Mouse (Mus musculus) embryonic facial prominence, embryonic 11.5 days (tissue): ENCODE results near the gene Mtif3. TPM values are rescaled to one million over a fixed set of nuclear protein-coding genes. Genes with fewer than 3 reads are reported as not detected.

Experiments used
- ATAC-seq: fragments of 200-750 bp; cut with Nextera tagmentation; replicated peaks from 2 replicates; pipeline ENCODE4 v1.8.0; 2017; ENCODE audit warnings: low read depth; ENCODE audit not compliant: insufficient number of reproducible peaks, low FRiP score, low TSS enrichment
- DNase-seq: peaks from one replicate; pipeline ENCODE4 v3.0.0-alpha.2; 2015; ENCODE audit warnings: low spot score
- H3K27ac ChIP-seq: fragments of 300-500 bp; sonication (generic); replicated peaks from 2 replicates; pipeline ENCODE4 v1.5.1; 2014; ENCODE audit warnings: mild to moderate bottlenecking, low read depth, low read length, control low read depth
- H3K27me3 ChIP-seq: fragments of 300-500 bp; sonication (generic); 2 replicates; pipeline ENCODE4 v1.6.1; 2014; ENCODE audit warnings: mild to moderate bottlenecking, low read length, moderate library complexity, mixed read lengths; ENCODE audit not compliant: control insufficient read depth, insufficient read depth
- H3K36me3 ChIP-seq: fragments of 300-500 bp; sonication (generic); replicated peaks from 2 replicates; pipeline ENCODE4 v1.6.1; 2014; ENCODE audit warnings: low read depth, mild to moderate bottlenecking, low read length, moderate library complexity, mixed read lengths; ENCODE audit not compliant: control insufficient read depth, insufficient read depth
- H3K4me1 ChIP-seq: fragments of 300-500 bp; sonication (generic); 2 replicates; pipeline ENCODE4 v1.6.1; 2014; ENCODE audit warnings: low read length, mixed read lengths; ENCODE audit not compliant: control insufficient read depth, insufficient read depth
- H3K4me2 ChIP-seq: fragments of 300-500 bp; sonication (generic); 2 replicates; pipeline ENCODE4 v1.6.1; 2014; ENCODE audit warnings: low read depth, mild to moderate bottlenecking, control low read depth, low read length, moderate library complexity
- H3K4me3 ChIP-seq: fragments of 300-500 bp; sonication (generic); 2 replicates; pipeline ENCODE4 v1.5.1; 2014; ENCODE audit warnings: low read depth, low read length, control low read depth
- H3K9ac ChIP-seq: fragments of 300-500 bp; sonication (generic); replicated peaks from 2 replicates; pipeline ENCODE4 v1.6.1; 2014; ENCODE audit warnings: mild to moderate bottlenecking, control low read depth, low read length
- H3K9me3 ChIP-seq: fragments of 300-500 bp; sonication (generic); replicated peaks from 2 replicates; pipeline ENCODE4 v1.6.1; 2016; ENCODE audit warnings: mild to moderate bottlenecking, low read length, inconsistent platforms, mixed read lengths; ENCODE audit not compliant: control insufficient read depth
- WGBS: fragments of 180-500 bp; shearing (Covaris S2); extraction: QIAGEN DNeasy Blood & Tissue Kit; methylation state at CpG from one replicate; pipeline ENCODE4 v1.1.7; 2014; 5-methylcytosine and 5-hydroxymethylcytosine counted together
- polyA plus RNA-seq: library from polyadenylated mRNA; unstranded; fragments of >200 nt; fragmentation: Nextera tagmentation; extraction: Ambion mirVana; gene quantifications from 2 replicates; pipeline ENCODE4 v1.2.1, GENCODE M21; 2014

Mtif3 gene
- polyA plus RNA-seq, 1 experiment from 2014 or later: 28.5 TPM

DNA sequence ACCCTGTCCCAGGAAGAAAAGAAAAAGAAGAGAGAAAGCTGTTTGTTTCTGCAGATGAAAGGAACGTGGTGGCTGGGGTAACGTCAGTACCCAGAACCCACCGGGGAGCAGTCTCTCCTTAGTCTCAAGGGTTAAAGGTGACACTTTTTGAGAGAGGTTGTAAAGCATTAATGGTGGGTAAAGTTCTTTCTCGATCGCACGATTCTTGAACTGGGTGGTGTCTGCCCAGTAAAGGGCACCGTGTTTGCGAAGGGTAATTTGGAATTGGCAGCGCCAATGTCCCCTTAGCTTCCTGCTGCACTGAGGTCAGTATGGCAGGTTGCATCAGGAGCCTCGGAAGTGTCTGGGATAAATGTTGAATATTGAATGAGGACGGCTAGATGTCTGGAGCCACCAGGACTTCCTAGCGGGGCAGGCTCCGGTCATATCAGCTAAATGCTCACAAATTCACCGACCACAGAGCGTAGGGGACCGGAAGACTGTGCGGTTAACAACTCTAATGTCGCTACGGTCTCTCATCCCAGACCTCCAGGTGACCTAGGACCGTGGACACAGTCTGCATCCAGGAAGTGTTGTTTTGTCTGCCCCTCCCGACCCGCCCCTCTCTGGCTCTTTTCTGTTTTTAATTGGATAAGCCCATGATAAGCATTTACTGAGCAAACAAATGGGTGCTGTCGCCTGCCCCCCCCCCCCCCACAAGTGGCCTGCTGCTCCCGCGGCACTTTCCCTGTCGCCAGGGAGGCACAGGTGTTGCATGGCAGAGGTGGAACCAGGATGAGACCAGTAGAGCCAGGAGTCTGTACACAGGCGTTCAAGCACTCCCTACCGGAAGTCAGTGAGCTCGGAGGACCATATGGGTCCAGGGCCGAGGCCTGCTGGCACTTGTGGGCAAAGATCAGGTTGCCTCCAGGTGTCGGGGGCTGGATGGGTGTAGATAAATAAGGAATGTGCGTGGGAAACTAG is 25.8 kb downstream of the Mtif3 start:
- no peak overlapping the region for H3K4me2 ChIP-seq
- no peaks in the 10 kb centered on the region for H3K27me3 ChIP-seq
- no peak overlapping the region for H3K4me3 ChIP-seq
- DNase-seq: no peak
- H3K9ac ChIP-seq: no peak overlapping the region
- ATAC-seq: no peak
- H3K36me3 ChIP-seq: no peaks in the 10 kb centered on the region
- no peak overlapping the region for H3K27ac ChIP-seq
- WGBS: 86% methylated on average over 32 of the region's 32 CpGs
- H3K4me1 ChIP-seq: no peaks in the 10 kb centered on the region
- H3K9me3 ChIP-seq: no peaks in the 10 kb centered on the region

DNA sequence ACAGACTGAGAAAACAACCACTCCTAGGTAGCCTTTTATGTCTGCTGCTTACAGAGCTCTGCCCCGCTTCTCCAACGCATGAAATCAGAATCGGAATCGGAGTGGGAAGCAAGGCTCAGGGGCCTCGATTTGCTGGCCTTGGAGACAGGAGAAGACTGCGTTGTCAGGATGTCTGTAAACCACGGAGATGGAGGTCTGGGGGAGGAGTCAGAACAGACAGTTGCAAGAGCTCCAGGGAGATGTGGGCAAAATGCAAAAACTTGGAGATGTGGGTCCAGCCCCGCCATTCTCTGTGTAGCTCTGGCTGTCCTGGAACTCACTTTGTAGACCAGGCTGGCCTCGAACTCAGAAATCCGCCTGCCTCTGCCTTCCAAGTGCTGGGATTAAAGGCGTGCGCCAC is 30.1 kb downstream of the Mtif3 start:
- H3K4me3 ChIP-seq: no peak overlapping the region
- WGBS: 84% methylated on average over 12 of the region's 12 CpGs
- ATAC-seq (no peak), DNase-seq (no peak)
- H3K36me3 ChIP-seq: no peaks in the 10 kb centered on the region
- H3K27ac ChIP-seq: no peak overlapping the region
- no peak overlapping the region for H3K4me2 ChIP-seq
- H3K9ac ChIP-seq: no peak overlapping the region
- no peaks in the 10 kb centered on the region for H3K4me1 ChIP-seq
- H3K27me3 ChIP-seq: no peaks in the 10 kb centered on the region
- H3K9me3 ChIP-seq: no peaks in the 10 kb centered on the region

DNA sequence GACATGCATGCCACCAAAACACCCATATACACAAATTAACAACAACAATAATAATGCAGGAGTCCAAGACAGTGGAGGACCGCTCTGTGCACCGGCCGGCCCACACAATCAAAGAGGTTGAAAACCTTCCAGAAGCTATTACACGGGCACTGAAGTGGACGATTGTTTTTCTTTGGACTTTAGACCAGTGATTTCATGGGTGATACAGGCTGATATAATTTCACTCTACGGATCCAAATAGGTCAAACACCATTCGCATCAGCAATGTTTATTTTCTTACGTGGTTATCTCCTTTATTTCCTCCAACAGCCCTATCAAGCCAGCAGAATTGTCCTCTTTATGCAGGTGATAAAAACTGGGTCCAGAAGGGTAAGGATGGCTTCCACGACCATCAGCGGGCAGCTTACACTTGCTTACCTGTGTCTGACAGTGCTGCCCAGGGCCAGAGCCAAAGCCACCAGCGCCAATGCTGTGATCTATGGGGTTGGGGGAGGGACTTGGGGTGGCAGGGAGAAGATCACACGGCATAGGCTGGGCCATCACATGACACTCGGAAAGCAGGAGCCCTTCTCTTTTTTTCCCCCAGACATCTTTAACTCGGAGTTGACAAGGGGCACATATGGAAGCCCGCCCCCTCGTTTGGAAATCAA is 31.6 kb downstream of the Mtif3 start:
- ATAC-seq (no peak), DNase-seq (no peak)
- Histone ChIP-seq H3K27me3 (no peaks in the 10 kb centered on the region), H3K9me3 (no peaks in the 10 kb centered on the region), H3K36me3 (no peaks in the 10 kb centered on the region), H3K4me1 (no peaks in the 10 kb centered on the region), H3K9ac (no peak overlapping the region), H3K4me2 (no peak overlapping the region), H3K27ac (no peak overlapping the region), H3K4me3 (no peak overlapping the region)
- 77% methylated on average over 16 of the region's 16 CpGs for WGBS

DNA sequence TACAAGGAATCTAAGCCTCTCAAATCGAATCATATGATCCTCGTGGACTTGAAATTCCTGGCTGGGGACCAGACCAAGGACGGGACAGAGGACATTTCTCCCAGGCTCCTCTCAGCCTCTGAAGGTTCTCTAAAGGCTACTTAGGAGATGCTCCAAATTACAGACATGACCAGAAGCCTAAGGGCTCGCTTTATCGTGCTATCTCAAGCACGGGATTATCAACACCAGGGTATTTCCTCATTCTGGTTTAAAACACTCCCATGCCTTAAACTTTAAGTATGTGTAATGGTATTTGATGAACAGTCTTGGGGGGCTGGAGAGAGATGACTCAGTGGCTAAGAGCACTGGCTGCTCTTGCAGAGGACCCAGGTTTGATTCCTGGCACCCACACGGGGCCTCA is 32.2 kb downstream of the Mtif3 start:
- H3K9me3 ChIP-seq: no peaks in the 10 kb centered on the region
- no peaks in the 10 kb centered on the region for H3K36me3 ChIP-seq
- ATAC-seq (no peak), DNase-seq (no peak)
- no peak overlapping the region for H3K4me2 ChIP-seq
- H3K27ac ChIP-seq: no peak overlapping the region
- 90% methylated on average over 7 of the region's 7 CpGs for WGBS
- no peaks in the 10 kb centered on the region for H3K4me1 ChIP-seq
- H3K27me3 ChIP-seq: no peaks in the 10 kb centered on the region
- no peak overlapping the region for H3K4me3 ChIP-seq
- H3K9ac ChIP-seq: no peak overlapping the region

DNA sequence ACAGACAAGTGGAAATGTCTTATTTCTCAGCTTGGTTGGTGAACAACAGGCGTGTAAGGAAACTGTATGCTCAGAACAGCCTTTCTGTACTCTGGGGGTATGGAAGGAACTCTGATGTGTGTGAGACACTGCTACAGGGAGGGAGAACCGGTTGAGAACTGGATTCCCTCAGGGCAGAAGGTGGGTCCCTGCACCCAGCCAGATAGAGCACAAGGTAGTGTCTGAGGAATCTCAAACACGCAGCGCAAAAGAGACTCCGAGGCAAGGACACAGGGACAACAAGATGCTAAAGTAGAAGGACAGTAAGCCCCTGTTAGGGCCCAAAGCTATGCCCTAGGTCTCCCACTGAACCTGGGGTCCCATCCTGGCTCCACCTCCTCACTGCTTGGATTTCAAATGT is 36.9 kb downstream of the Mtif3 start:
- Histone ChIP-seq H3K4me2 (no peak overlapping the region), H3K27ac (no peak overlapping the region), H3K9me3 (no peaks in the 10 kb centered on the region), H3K9ac (no peak overlapping the region), H3K27me3 (no peaks in the 10 kb centered on the region), H3K4me3 (no peak overlapping the region), H3K4me1 (no peaks in the 10 kb centered on the region), H3K36me3 (no peaks in the 10 kb centered on the region)
- no peak for DNase-seq
- ATAC-seq: no peak
- 88% methylated on average over 5 of the region's 5 CpGs for WGBS

DNA sequence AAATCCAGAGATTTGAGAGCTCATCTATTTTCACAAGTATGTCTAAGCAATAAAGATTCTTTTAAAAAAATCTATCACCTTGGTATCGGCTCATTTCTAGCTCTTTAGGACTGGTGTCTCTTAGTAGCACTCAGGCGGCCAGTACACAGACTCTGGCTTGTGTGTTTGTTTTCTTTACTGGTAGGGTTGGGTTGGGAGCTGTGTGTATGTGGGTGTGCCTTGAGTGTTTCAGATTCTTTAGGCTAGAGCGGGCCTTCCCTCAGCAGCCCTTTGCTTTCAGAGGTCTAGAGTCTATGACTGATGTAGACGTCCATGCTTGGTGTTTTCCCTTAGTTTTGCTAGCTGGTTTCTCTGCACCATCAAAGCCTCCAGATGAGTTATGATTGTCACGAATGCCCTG is 40.1 kb downstream of the Mtif3 start:
- 69% methylated on average over 5 of the region's 5 CpGs for WGBS
- ATAC-seq: no peak

DNA sequence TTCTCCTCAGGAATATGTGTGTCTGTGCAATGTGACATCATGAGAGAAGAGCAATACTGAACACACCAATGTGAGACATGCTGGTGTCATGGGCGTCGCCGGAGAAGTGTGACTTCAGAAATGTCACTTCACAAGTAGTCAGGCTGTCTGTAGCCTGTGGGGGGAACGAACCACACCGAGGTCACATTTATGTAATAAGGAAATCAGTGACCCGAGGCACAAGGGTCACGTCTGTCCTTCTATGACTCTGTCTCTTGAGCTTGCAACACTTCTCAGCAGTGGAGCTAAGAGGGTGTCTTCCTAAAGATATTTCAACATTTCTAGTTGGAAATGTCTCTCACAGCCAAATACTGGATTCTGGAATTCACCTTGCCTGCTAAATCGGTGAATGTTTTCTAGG is 42.4 kb downstream of the Mtif3 start:
- Histone ChIP-seq H3K27ac (no peak overlapping the region), H3K9ac (no peak overlapping the region), H3K27me3 (no peaks in the 10 kb centered on the region), H3K4me2 (no peak overlapping the region), H3K9me3 (no peaks in the 10 kb centered on the region), H3K4me3 (no peak overlapping the region), H3K4me1 (no peaks in the 10 kb centered on the region), H3K36me3 (no peaks in the 10 kb centered on the region)
- WGBS: 53% methylated on average over 8 of the region's 8 CpGs
- DNase-seq (no peak), ATAC-seq (no peak)

More for the DNA sequence above, 40.1 kb downstream of the Mtif3 start:
- Histone ChIP-seq H3K9me3 (no peaks in the 10 kb centered on the region), H3K27ac (no peak overlapping the region), H3K4me1 (no peaks in the 10 kb centered on the region), H3K4me2 (no peak overlapping the region), H3K4me3 (no peak overlapping the region), H3K27me3 (no peaks in the 10 kb centered on the region), H3K36me3 (no peaks in the 10 kb centered on the region), H3K9ac (no peak overlapping the region)
- DNase-seq: no peak
